Mouse (Mus musculus): ENCODE measurements around the gene Gfpt2. TPM values are rescaled to one million over a fixed set of nuclear protein-coding genes. Genes with fewer than 3 reads are reported as not detected.
"Not testable (repeated sequence)": the region's sequence is repeated elsewhere in the genome, so short reads cannot be mapped to it uniquely, and the experiment has no call there.

Gfpt2 gene
- total RNA-seq (2021), result 10 to 100 TPM in 1 of 2 experiments, 1 to 10 TPM in 1; 4.3 to 11.2 TPM
- long read RNA-seq, experiment 1, transcript Gfpt2-201 (19 exons, 2,947 nt), result major isoform, 13 of 14 reads
- long read RNA-seq, experiment 1, partial matches to known transcripts, result 0 of 14 reads
- long read RNA-seq, experiment 1, other reads (novel, unspliced or antisense), result 1 of 14 reads
- long read RNA-seq, experiment 2, partial matches to known transcripts, result 0 of 4 reads
- long read RNA-seq, experiment 2, other reads (novel, unspliced or antisense), result 0 of 4 reads

DNA sequence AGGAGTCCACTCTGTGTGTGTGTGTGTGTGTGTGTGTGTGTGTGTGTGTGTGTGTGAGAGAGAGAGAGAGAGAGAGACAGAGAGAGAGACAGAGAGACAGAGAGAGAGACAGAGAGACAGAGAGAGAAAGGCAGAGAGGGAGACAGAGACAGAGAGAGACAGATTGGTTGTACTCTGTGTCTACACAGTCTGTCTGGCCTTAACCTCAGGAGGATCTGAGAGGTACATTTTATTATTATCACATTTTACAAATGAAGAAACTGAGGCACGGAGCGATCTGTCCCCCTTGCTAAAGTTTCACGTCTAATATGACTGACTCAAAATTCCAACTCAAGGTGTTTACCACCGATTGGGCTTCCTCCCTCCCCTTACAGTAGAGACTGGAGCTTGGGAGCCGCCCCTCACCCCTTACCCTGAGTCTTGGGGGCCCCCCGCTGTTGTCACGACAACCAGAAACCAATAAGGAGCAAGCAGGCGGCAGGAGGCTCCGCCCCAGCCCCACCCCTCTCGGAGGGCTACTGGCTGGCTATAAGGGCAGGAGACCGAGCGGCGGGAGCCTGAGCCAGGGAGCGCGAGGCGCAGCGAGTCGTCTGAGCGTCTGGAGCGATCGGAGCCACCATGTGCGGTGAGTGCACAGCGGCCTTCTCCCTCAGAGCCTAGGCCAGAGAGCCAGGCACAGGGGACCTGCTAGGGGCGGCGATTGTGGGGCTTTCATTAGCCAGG, at the start of gene Gfpt2:
Gene Gfpt2, plus strand, starts transcription at position 560 of the 723 bp plus-strand sequence.
- DNase-seq (ENCODE audit: low spot score in 2 of 2), result peak; percentile 61 to 63

DNA sequence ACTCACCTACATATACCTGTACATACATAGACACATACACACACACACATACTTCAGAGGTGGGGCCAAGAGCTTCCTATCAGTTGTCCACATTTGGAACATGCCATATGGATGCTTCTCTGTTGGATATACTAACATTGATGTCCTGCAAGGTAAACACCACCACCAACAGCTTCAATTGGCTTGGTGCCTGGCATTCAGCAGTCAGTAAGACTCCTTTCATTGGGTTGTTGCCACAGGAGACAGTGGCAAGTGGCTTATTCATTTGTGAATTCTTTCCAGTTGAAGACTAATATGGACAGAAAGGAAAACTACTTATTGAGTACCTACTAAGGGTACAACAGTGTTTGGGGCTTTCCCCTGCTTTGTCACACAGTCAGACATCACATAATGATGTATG, 49.0 kb upstream of the Gfpt2 start:
- no peak for DNase-seq (ENCODE audit: low spot score in 2 of 2)

DNA sequence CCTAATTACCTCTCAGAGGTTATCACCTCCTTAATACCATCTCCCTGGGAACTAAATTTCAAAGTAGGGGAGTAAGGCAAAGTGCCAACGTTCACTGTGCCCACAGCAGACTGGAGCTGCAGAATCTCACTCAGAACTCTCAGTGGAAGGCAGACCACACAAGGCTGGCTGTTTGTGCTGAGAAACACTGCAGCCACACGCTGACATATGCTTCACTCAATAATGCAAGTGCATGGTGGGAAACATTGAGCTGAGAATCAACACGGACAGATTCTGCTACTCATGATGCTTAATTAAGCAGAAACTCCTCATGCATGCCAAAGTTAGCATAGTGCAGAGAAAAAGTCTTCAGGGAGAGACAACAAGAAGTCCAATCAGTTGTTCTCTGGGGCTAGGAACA, 48.1 kb upstream of the Gfpt2 start:
- no peak for DNase-seq (ENCODE audit: low spot score in 2 of 2)

DNA sequence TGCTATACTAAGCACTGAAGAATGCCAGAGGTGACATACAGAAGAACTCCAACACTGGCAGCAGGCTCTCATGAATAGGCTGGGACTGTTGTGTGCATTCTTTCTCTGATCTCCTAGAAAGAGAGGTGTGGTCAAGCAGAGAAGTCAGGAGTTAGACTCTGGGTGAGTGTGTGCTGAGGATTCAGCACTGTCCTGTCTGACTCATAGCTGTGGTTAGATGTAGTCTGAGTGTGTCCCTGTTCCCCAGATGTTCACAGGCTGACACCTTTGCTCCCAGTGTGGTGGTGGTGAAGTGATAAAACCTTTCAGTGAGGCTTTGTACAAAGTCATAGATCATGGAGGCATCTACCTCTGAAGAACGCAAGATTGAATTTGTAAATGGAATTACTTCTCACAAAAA, 47.2 kb upstream of the Gfpt2 start:
- DNase-seq (ENCODE audit: low spot score in 2 of 2), result no peak

DNA sequence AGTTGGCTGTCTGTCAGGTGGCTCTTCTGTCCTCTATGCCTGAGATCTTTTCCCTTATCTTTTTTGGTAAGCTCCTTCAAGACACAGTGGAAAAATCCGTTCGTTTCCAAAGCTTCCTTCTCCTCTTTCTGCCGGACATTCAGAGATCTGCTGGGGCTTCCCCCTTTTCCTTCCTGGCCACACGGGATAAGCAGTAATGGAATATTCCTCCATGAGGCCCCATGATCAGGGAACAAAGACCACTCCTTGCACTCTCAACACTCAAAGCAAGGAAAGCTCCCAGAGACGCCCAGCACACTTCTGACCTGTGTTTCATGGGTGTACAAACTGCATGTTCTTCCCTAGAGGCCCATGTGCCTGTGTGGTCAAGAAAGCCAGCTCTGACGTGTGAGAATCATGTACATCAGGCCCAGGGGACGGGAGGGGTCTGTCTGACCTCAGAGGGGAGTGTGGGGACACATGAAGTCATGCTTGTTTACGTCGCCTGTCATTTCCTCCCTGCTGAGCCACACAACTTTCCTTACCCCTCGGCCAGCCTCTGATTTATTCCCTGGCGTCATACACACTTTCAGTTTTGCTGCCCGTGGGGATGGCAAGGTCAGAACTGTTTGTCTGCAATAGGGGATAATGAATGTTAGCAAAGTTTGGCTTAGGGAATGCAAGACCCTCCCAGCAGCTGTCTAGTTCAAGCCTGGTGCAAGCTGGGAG, 38.9 kb upstream of the Gfpt2 start:
- DNase-seq (ENCODE audit: low spot score in 2 of 2), result peak in 1 of 2 experiments; percentile 36

DNA sequence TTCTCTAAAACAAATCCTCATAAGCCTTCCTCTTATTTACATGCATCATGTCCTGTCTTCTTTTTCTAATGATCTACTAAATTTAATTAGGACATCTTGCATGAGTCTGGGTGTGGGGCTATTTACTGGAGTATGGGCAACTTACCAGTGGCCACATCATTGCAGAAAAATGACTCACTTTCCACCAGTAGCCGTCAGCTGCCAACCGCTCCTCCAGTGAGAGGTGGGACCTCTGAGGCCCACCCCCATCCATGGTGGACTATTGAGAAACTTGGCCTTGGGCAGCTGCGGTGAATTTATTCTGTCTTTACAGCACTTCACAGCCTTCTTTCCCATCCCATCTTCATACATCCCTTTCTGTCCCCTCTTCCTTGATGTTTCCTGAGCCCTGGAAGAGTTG, 35.9 kb upstream of the Gfpt2 start:
- DNase-seq (ENCODE audit: low spot score in 2 of 2), result no peak

DNA sequence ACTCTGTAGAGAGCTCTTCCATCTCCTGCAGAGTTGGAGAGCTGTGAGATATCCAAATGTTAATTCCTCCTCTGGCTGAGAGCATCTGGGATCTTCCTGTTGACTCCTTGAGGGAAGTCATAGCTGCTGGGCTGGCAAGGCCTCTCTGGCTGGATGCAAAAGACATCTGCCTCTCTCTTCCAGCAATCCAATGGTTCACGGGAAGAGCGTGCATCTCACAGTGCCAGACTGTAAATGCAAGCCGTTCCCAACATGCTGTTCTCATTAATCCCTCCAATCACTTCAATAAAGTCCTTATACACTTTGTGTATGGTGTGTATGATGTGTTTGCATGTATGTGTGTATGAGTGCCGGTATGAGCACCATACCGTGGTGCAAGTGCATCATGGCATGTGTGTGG, 32.8 kb upstream of the Gfpt2 start:
- DNase-seq (ENCODE audit: low spot score in 2 of 2), result no peak

DNA sequence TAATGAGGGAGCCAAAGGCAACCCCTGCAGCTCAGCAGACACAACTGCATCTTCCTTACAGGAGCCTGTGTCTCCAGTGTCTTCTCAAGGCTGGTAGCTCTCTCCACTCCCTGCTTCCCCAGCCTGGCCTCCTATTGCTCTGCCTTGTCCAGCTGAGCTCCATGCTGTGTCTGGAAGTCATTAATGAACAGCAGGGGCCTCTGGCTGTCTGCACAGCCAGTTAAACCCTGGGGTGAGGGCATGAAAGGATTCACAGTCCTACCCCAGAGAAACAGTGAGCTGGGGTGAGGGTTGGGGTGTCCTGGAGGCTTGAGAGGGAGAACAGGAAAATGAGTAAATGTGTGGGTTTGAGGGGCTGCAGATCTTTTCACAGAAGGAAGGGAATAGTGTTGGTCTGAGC, 30.4 kb upstream of the Gfpt2 start:
- DNase-seq (ENCODE audit: low spot score in 2 of 2), result no peak

DNA sequence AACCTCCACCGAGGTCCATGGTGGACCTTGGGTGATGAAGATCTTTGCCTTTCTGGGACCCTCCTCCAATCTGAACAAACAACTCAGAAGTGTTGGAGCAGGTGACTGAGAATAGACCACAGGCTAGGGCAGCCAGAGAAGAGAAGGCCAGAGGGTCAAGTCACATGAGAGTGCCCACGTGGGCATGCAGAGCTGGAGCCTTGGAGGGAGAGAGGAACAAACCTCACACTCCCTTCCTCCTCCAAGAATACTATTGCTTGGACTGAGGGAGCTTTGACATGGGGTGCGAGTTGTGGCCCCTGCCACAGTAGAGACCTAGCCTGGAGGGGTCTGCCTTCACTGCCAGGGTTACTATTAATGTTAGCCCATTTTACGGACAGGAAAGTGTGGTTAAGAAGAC, 30.0 kb upstream of the Gfpt2 start:
- DNase-seq (ENCODE audit: low spot score in 2 of 2), result no peak

DNA sequence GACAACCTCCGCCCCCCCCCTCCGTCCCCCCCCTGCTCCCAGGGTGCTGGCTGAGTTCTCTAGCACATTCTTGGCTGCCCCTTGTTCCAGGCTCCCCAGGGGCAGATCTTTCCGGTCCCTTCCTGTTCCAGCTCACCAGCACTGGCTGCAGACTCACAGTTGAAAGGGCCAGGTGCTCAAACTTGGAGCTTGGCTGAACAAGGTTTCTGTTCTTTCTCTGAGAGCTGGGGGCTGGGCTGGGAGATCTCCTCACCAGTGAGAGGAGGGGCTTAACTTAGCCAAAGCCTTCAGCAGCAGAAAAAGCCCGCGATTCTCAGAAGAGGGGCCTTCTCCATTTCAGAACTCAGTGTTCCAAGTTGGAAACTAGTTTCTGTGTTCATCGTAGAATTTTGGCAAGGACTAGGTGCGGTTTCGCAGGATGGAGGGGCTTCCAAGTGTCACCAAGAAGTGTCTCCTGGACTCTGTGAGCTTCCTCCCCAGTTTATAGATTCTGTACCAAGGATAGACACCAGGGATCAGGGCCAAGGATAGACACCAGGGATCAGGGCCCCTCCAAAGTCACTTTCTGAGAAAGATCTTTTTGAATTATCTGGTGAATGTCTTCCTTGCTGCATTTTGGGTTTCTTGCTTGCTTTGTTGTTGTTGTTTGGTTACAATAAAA, 29.2 kb upstream of the Gfpt2 start:
- DNase-seq (ENCODE audit: low spot score in 2 of 2), result peak; percentile 17 to 33

DNA sequence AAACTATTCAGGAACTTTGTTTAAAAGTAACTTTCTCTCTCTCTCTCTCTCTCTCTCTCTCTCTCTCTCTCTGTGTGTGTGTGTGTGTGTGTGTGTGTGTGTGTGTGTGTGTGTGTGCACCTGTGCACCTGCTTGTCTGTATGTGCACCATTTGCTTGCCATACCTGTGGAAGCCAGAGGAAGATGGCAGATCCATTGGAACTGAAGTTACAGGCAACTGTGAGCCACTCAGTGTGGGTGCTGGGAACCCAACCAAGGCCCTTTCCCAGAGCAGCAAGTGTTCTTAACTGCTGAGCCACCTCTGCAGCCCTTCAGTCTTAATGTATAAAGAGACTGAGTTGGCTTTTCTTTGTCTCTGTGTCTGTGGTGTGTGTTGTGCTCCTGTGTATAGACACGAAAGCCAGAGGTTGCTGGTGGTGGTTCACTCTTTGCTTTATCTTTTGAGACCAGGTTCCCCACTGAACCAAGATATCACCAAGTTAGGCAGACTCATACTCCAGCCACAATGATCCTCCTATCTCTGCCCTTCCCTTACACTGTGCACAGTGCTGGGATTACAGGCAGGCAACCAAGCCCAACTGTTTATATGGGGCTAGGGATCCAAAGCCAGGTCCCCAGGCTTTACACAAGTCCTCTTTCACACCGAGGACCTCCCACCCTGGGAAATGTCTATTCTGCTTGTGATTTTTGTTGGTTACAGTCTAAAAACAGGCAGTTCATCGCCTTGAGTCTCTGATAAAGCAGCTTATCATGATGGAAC, 28.4 kb upstream of the Gfpt2 start:
- no peak for DNase-seq (ENCODE audit: low spot score in 2 of 2)

DNA sequence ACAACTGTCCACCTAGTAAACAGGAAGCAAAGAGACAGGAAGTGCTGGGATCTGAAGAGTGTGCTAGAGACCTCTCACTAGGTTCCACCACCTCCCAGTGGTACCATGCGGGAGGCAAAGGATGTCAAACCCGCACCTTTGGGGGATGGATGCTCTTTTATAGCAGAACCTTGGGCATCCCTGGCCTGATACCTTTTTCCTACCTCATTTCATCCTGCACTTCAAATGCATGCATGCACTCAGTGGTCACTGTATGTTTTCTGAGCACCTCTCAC, 27.9 kb upstream of the Gfpt2 start:
- DNase-seq (ENCODE audit: low spot score in 2 of 2), result no peak

DNA sequence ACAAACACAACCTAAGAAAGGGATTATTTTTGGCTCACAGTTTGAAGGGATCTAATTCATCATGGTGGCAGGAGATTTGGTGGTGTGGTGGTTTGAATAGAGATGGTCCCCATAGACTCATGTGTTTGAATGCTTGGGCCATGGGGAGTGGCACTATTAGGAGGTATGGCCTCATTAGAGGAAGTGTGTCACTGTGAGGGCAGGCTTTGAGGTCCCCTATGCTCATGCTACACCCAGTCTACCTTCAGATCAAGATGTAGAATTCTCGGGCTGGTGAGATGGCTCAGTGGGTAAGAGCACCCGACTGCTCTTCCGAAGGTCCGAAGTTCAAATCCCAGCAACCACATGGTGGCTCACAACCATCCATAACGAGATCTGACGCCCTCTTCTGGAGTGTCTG, 26.5 kb upstream of the Gfpt2 start:
- DNase-seq (ENCODE audit: low spot score in 2 of 2), result not testable (repeated sequence)

DNA sequence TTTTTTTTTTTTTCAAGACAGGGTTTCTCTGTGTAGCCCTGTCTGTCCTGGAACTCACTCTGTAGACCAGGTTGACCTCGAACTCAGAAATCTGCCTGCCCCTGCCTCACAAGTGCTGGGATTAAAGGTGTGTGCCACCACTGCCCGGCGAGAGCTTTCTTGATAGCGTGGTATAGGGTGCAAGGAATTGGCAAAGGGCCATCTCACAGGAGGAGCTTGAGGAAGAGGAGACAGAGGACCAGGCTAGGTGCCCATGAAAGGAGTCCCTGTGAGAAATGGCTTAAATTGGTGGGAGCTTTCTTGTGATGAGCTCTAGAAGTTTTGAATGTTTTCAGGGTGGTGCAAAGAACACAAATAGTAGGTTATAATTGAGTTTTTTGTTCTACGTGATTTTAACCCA, 25.2 kb upstream of the Gfpt2 start:
- DNase-seq (ENCODE audit: low spot score in 2 of 2), result no peak

DNA sequence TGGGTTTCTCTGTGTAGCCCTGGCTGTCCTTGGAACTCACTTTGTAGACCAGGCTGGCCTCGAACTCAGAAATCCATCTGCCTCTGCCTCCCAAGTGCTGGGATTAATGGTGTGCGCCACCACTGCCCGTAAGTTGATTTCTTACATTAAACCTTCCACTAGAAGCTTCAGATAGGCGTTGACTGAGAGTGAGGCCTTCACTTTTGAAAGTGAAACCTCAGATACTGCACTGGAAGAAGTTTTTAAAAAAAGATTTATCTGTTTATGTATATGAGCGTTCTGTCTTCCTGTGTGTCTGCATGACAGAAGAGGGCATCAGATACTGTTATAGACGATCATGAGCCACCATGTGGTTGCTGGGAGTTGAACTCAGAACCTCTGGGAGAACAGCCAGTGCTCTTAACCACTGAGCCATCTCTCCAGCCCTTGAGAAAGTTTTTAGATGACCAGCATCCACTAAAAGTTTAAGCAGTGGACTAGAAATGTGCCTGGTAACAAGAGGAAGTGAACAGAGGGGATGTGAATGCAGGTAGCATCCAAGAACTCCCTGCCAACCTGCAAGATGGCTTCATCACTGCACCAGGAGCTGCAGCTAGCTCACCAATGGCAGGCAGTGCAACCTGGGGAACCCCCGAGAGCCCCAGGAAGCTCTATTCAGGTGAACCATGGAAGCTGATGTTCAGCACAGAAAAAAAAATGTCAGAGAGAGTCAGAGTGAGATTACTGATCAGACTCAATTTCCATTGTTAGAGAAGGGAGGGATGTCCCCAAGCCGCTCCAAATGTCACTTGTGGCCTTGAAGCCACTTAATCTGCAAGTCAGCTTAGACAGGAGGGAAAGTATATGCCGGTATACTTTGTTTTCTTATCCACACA, 23.1 kb upstream of the Gfpt2 start:
- no peak for DNase-seq (ENCODE audit: low spot score in 2 of 2)

DNA sequence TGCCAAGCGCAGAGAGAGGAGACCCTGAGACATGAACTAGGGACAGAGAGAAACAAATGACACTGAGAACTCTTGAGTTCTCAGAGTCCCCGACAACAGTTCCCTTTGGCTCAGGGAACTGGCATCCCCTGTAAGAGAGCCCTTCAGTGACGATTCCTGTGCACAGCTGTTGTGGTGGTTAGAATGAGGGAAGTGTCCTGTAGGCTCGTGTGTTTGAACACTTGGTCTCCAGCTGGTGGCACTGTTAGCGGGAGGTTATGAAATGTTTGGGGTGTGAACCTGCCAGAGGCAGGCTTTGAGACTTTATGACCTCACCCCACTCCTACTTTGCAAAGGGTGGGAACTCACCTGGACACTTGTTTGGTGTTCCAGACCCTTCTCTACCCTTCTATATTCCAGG, 21.7 kb upstream of the Gfpt2 start:
- no peak for DNase-seq (ENCODE audit: low spot score in 2 of 2)

DNA sequence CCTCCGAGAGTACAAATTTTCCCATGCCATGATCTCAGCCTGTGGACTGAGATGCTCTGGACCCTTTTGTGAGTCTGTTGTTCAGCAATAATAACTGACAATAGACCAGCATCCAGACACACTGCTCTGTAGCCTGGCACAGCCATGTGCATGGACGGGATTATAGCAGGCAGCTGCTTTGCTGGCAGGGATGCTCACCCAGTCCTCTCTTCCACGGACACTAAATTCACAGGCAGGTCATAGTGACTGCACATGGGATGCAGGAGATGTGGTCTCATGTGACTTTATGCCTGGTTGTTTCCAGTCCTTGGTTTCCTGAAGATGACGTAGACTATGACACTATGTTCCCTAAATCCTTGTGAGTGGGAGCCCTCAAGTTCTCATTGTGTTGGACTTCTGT, 19.1 kb upstream of the Gfpt2 start:
- DNase-seq (ENCODE audit: low spot score in 2 of 2), result no peak

DNA sequence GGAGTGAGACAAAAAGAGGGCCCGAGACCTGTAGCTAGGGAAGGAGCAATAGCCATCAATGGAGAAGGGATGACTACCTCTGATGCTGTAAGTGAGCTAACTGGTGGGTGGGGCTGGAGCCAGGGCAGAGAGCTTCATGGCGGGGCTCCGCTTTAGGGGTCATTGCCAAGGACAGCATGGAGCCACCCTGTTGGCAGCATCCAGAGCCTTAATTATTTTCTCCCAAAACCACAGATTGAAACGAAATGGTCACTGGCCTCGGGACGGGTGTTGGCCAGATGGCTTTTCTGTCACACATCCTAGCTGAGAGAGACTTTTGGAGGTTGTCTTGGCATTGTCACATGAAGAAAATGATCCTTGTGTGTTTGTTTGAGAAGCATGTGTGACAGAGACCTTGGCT, 15.1 kb upstream of the Gfpt2 start:
- DNase-seq (ENCODE audit: low spot score in 2 of 2), result no peak

DNA sequence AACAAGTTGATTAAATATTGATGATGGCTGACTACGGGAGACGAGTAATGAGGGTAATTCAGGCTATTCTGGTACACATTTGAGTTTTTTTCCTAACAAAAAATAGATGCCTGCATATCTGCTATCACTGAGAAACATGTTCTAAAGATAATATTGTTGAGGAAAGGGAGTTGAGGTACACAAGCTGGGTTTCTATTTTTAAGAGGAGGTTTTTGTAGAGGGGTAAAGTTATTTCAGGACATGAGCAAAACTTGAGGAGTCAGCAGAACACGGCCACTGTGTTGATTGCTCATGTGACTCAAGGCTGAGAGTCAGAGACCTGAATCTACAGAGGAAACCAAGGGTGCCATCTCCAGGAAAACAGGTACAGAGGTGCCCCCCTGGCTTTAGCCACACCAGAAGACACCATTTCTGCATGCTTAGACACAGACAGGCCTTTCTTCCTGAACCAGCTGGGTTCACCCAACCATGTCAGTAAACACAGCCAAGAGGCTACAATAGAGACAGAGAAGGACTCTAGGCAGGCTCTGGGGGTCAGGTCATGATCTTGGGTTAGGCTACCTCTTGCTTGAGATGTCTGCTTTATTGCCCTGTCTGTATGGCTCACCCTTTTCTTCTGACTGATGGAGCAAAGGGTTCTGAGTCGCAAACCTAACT, 13.7 kb upstream of the Gfpt2 start:
- no peak for DNase-seq (ENCODE audit: low spot score in 2 of 2)

Measured in adrenal gland, adult 18-20 months (tissue).